Mouse (Mus musculus): ENCODE data around the gene Slc11a1.

The Slc11a1 gene

DNA sequence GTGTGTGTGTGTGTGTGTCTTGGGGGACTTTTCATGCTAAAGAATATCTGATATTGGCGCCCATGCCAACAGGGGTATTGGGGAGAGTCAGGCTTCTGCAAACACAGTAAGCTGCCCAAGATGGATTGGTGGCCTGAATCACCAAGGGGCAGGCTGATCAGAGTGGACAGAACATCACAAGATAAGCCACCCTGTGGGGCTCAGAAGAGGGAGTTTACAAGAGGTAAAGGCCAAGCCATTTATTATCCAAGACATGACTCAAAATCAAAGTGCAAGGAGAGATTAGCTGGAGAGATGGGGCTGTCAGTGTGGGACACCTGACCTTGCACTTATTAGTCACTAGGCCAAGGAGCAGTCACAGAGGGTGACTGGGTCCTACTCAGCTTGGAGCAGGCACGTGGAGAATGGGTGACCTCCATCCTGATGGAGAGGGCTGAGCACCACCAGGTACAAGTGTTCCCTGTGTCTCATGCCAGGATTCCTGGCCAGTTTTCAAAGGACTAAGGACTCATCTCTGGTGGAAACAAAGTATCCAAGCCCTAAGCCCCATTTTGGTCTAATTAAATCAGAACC is 36.8 kb downstream of the Slc11a1 start:
- DNase-seq (ENCODE audit: low read depth), result no peak

DNA sequence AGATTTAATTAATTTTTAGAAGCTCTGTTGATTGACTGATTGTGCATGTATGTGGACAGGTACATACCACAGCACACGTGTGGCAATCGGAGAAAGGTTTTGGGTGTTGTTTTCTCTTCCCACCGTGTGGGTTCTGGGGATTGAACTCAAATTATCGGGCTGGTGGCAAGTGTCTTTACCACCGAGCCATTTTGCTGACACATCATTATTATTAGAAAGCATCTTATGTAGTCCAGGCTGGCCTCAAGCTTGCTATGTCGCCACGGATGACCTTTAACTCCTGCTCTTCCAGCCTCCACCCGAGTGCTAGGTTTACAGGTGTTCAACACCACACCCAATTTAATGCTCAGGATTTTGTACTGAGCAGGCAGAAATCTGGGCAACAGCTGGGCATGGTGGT is 37.7 kb downstream of the Slc11a1 start:
- no peak for DNase-seq (ENCODE audit: low read depth)

DNA sequence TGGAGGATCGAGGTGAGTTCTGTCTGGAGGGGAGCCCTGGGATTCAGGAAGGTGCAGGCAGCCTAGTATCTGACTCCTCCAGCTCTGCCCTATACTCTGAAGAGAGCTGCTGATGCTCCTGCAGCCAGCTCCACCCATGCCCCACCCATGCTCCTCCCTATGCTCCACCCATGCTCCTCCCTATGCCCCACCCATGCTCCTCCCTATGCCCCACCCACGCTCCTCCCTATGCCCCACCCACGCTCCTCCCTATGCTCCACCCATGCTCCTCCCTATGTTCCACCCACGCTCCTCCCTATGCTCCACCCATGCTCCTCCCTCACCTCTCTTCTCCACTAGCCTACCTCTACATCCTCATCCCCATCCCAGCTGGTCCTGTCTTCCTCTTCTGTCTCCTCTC is 40.1 kb downstream of the Slc11a1 start:
- no peak for DNase-seq (ENCODE audit: low read depth)

DNA sequence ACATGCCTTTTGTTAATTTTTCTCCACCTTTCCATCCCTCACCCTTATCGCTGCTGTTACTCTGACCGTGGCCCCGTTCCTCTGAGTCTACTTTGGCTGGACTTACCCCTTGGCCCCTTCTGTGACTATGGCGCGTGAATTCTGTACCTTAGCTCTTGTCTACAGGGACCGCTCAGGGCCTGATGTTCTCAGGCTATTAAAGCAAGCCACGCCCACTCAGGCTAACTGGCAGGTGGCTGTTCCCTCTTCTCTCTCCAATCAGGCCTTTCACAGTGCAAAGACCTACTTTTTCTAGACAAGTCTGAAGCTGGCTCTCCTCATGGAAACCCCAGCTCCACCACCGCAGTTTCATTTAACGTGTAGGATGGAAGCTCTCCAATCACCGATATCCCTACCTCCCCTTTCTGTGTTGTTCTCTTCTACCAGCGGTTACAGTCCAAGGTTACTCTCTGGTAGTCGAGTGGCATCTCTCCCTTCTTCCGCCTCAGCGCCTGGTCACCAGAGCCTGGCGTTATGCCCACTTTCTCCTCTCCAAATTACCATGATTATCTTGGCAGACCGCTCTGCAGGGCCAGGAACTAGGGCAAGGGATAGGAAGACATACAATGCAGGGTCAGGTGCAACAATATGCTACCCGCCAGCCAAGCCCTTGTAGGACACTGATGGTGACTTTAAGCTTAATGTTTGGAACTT is 43.9 kb downstream of the Slc11a1 start:
- no peak for DNase-seq (ENCODE audit: low read depth)

DNA sequence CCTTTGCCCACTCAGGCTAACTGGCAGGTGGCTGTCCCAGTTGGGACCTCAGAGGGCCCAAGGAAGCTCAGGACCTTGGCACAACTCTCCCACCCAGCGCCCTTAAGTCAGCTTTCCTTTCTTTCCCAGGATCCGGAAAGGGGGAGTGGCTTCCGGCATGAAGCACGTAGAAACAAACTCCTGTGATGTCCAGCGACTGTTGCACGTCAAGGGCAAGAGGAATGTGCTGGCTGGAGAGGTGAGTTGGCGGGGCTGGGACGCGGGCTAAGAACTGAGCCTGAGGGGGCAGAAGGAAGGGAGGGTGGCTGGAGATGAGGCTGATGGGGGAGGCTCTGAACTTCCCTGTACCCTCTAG is 44.4 kb downstream of the Slc11a1 start:
- DNase-seq (ENCODE audit: low read depth), result no peak

DNA sequence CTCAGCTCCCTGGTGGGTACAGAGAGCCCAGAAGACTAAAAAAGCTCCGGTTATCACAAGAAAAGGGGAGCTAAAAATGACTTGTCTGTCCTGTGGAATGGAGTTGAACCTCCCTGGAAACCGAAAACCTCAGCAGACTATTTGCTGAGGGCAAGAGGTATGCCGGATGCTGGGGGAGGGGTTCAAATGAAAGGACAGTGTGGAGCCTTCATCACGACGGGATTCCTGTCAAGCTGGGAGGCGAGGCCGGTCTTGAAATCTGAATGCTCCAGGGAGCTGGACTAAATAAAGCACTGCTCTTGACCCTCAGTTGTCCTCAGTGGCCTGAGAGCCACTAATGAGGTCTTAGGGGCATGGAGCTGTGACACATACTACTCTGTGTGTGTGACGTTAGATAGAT is 48.2 kb downstream of the Slc11a1 start:
- DNase-seq (ENCODE audit: low read depth), result no peak

DNA sequence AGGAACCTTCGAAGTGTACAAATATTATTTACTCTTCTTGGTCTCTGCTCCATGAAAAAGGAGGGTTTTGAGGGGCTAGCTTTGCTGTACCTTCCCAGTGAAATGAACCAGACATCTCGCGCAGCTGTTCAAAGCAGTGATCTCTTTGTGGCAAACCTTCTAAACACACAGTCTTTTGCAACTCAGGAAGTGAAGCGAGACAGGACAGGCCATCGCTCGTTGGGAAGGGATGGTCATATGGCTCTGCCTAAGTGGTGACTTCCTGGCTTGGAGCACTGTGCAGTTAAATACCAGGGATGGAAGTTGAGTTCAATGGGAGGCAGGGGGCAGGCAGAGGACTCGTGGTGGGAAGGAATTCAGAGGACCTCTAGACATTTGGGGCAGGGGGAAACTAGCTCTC is 50.9 kb downstream of the Slc11a1 start:
- no peak for DNase-seq (ENCODE audit: low read depth)

DNA sequence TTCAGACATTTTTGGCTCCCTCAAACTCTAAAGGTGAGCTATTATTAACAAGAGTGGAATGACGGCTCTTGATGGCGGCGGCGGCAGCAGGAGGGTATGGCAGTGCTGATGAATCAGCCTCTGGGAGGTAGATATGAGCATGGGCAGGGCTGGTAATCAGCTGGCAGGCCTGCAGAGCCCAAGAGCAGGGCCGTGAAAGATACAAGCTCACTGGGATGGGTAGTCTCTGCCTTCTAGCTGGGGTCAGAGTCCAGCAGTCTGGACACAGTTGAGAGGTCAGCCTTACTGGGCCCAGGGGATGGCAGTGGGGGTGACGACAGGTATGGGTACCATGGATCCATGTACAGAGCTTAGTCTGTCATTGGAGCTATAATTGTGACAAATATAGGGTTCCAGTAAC is 58.2 kb downstream of the Slc11a1 start:
- DNase-seq (ENCODE audit: low read depth), result no peak

DNA sequence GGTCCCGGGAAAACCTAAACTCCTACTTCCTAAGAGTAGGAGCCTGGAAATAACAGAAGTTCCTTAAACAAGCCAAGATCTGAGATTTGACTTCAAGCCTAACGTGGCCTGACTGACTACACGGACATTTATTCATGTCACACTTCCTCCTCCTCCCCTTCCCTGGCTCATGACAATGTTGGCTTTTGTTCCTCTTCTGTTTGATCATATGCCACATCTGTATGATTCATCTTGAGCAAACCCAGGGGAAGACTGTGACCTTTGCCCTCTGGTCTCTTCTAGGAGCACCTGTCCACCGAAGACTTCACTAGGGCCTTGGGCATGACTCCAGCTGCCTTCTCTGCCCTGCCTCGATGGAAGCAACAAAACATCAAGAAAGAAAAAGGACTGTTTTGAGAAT is 59.6 kb downstream of the Slc11a1 start:
- DNase-seq (ENCODE audit: low read depth), result no peak

DNA sequence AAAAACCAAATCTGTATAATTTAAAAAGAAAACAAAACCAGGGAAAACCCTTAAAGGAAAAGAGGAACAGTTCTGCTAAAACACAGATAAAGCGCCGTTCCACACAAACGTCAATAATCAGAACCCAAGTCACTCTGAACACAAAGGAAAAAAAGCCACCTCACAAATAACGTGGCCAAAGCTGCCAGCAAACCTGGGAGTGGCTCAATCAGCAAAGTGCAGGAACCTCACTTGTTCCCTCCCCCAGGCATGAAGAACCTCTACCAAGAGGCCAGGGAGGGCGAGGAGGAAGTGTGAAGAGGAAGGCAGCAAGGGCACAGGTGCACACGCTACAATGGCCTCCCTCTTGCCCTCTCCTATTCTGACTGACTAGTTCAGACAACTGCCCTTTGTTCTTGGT is 60.6 kb downstream of the Slc11a1 start:
- no peak for DNase-seq (ENCODE audit: low read depth)
